Mouse (Mus musculus) small intestine, adult 2 months (tissue): ENCODE measurements around the gene Sigmar1. TPM values are rescaled to one million over a fixed set of nuclear protein-coding genes. Genes with fewer than 3 reads are reported as not detected.

Experiments
- H3K27ac ChIP-seq: fragments of 200-500 bp; 2 replicates; pipeline ENCODE4 v1.5.1; 2012; ENCODE audit warnings: low read depth, low read length, control low read depth, inconsistent platforms; ENCODE audit not compliant: insufficient read depth
- H3K27me3 ChIP-seq: fragments of 200-500 bp; 2 replicates; pipeline ENCODE4 v1.6.1; 2012; ENCODE audit warnings: mild to moderate bottlenecking, moderate library complexity, low read length, inconsistent platforms; ENCODE audit not compliant: control insufficient read depth, insufficient read depth
- H3K36me3 ChIP-seq: fragments of 200-500 bp; 2 replicates; pipeline ENCODE4 v1.6.1; 2012; ENCODE audit warnings: mild to moderate bottlenecking, low read length, control low read depth, inconsistent platforms; ENCODE audit not compliant: control insufficient read depth, insufficient read depth
- H3K4me1 ChIP-seq: fragments of 200-500 bp; 2 replicates; pipeline ENCODE4 v1.6.1; 2012; ENCODE audit warnings: low read length, inconsistent platforms, mixed read lengths; ENCODE audit not compliant: control insufficient read depth, insufficient read depth, insufficient read length
- H3K4me3 ChIP-seq: fragments of 200-500 bp; 2 replicates; pipeline ENCODE4 v1.5.1; 2012; ENCODE audit warnings: low read depth, mild to moderate bottlenecking, control low read depth, inconsistent platforms, low read length, moderate library complexity
- CTCF ChIP-seq: fragments of 200-500 bp; IDR thresholded peaks from 2 replicates; pipeline ENCODE4 v1.5.1; 2012; ENCODE audit warnings: low read depth, mild to moderate bottlenecking, control low read depth, inconsistent platforms, low read length, moderate library complexity, mixed read lengths; ENCODE audit not compliant: insufficient replicate concordance, insufficient read length; ENCODE audit errors: extremely low read depth
- POLR2A ChIP-seq: fragments of 200-500 bp; IDR thresholded peaks from 2 replicates; pipeline ENCODE4 v1.6.1; 2012; ENCODE audit warnings: low read depth, mild to moderate bottlenecking, control low read depth, inconsistent platforms, low read length, moderate library complexity
- WGBS: fragments of 180-500 bp; shearing (Covaris S2); methylation state at CpG from one replicate; pipeline ENCODE4 v1.1.7; 2018; 5-methylcytosine and 5-hydroxymethylcytosine counted together
- polyA plus RNA-seq: library from polyadenylated mRNA; depleted of rRNA; stranded (reverse); fragments of >200 nt; gene quantifications from 2 replicates; pipeline ENCODE4 v1.2.3, GENCODE M21; 2012

Gene Sigmar1
- polyA plus RNA-seq, 1 experiment: 44.0 TPM

- Histone ChIP-seq H3K4me1 (peaks cover 16% of the 10 kb centered on the region), H3K27ac (no peak overlapping the region), H3K4me3 (no peak overlapping the region), H3K27me3 (no peaks in the 10 kb centered on the region), H3K36me3 (peaks cover 12% of the 10 kb centered on the region)
- TF ChIP-seq CTCF (no peak), POLR2A (no peak)
- WGBS: 58% methylated on average over 9 of the region's 9 CpGs
Measured at GRCm38 (mm10) chr4:41759206-41759605, 3.2 kb upstream of the Sigmar1 start.

GRCm38 (mm10) chr4:41758701-41759100, 2.7 kb upstream of the Sigmar1 start:
- WGBS: 93% methylated on average over 4 of the region's 4 CpGs
- peaks cover 16% of the 10 kb centered on the region for H3K4me1 ChIP-seq
- 0 out of 2 replicates have a peak overlapping the region, but pooled peaks have one; percentile 3 for H3K27ac ChIP-seq
- no peaks in the 10 kb centered on the region for H3K27me3 ChIP-seq
- peaks cover 12% of the 10 kb centered on the region for H3K36me3 ChIP-seq
- H3K4me3 ChIP-seq: no peak overlapping the region
- no peak for TF ChIP-seq CTCF
- TF ChIP-seq POLR2A: no peak

- Histone ChIP-seq H3K4me3 (no peak overlapping the region), H3K27ac (no peak overlapping the region), H3K36me3 (peaks cover 12% of the 10 kb centered on the region), H3K27me3 (no peaks in the 10 kb centered on the region), H3K4me1 (peaks cover 16% of the 10 kb centered on the region)
- TF ChIP-seq CTCF: no peak
- TF ChIP-seq POLR2A: no peak
- 74% methylated on average over 11 of the region's 11 CpGs for WGBS
Measured at GRCm38 (mm10) chr4:41758021-41758420, 2.1 kb upstream of the Sigmar1 start.

GRCm38 (mm10) chr4:41757321-41757720, 1.4 kb upstream of the Sigmar1 start:
- Histone ChIP-seq H3K4me1 (peaks cover 16% of the 10 kb centered on the region), H3K36me3 (peaks cover 12% of the 10 kb centered on the region), H3K27me3 (no peaks in the 10 kb centered on the region), H3K27ac (no peak overlapping the region), H3K4me3 (no peak overlapping the region)
- no peak for TF ChIP-seq CTCF
- TF ChIP-seq POLR2A: no peak
- WGBS: 95% methylated on average over 13 of the region's 13 CpGs

- H3K27ac ChIP-seq: no peak overlapping the region
- H3K27me3 ChIP-seq: no peaks in the 10 kb centered on the region
- 68% methylated on average over 8 of the region's 8 CpGs for WGBS
- peak overlapping the region; percentile 69 for H3K4me3 ChIP-seq
- TF ChIP-seq POLR2A: no peak
- TF ChIP-seq CTCF: no peak
- H3K36me3 ChIP-seq: peaks cover 12% of the 10 kb centered on the region
- peaks cover 16% of the 10 kb centered on the region; the same call in 1 of the 2 replicates for H3K4me1 ChIP-seq
Measured at GRCm38 (mm10) chr4:41756440-41756839, 483 bp upstream of the Sigmar1 start.

- Histone ChIP-seq H3K36me3 (peaks cover 12% of the 10 kb centered on the region), H3K27ac (peak within 1 kb of the TSS; percentile 80), H3K4me1 (peaks cover 9% of the 10 kb centered on the region; the same call in 1 of the 2 replicates), H3K27me3 (no peaks in the 10 kb centered on the region), H3K4me3 (peak within 1 kb of the TSS; percentile 69)
- WGBS: 9% methylated on average over 14 of the region's 14 CpGs
- TF ChIP-seq POLR2A (no peak), CTCF (no peak)
Measured at GRCm38 (mm10) chr4:41754797-41755337, 1.1 kb downstream of the Sigmar1 start, which contains the start of gene Galt. Galt (plus strand) TSS chr4:41755228.

- H3K36me3 ChIP-seq: no peaks in the 10 kb centered on the region
- WGBS: 80% methylated on average over 1 of the region's 1 CpGs
- no peak overlapping the region for H3K4me3 ChIP-seq
- no peak overlapping the region for H3K27ac ChIP-seq
- peaks cover 5% of the 10 kb centered on the region for H3K4me1 ChIP-seq
- no peaks in the 10 kb centered on the region for H3K27me3 ChIP-seq
- TF ChIP-seq POLR2A: no peak
- TF ChIP-seq CTCF: no peak
Measured at GRCm38 (mm10) chr4:41745021-41745420, 10.9 kb downstream of the Sigmar1 start.
